Mouse (Mus musculus) MEL (cell line): ENCODE results near the gene Cacna1g.

Experiments
- CTCF ChIP-seq, 3 experiments: IDR thresholded peaks in 2 of 3; conservative IDR thresholded peaks in 1 of 3; 2 replicates each; pipeline ENCODE4 v1.5.1; 2011 to 2012; ENCODE audit warnings: low read length in 3 of 3, low read depth in 2 of 3, mild to moderate bottlenecking in 2 of 3, improper control_type of control experiment in 1 of 3, inconsistent platforms in 1 of 3, mixed read lengths in 1 of 3, moderate library complexity in 1 of 3; ENCODE audit not compliant: control insufficient read depth in 1 of 3, insufficient read depth in 1 of 3, poor library complexity in 1 of 3, severe bottlenecking in 1 of 3
- GATA1 ChIP-seq: IDR thresholded peaks from 2 replicates; pipeline ENCODE4 v1.6.1; 2011; ENCODE audit warnings: low read depth, low read length, improper control_type of control experiment
- KAT2A ChIP-seq: conservative IDR thresholded peaks from 2 replicates; pipeline ENCODE4 v1.6.1; 2012; ENCODE audit warnings: low read depth, low read length, improper control_type of control experiment, inconsistent platforms
- MAFK ChIP-seq: IDR thresholded peaks from 2 replicates; pipeline ENCODE4 v1.6.1; 2011; ENCODE audit warnings: low read depth, mild to moderate bottlenecking, low read length, improper control_type of control experiment, borderline replicate concordance
- RAD21 ChIP-seq: IDR thresholded peaks from 2 replicates; pipeline ENCODE4 v1.6.1; 2011; ENCODE audit warnings: mild to moderate bottlenecking, low read depth, low read length, improper control_type of control experiment
- USF1 ChIP-seq: IDR thresholded peaks from 2 replicates; pipeline ENCODE4 v1.6.1; 2014; ENCODE audit warnings: low read depth, mild to moderate bottlenecking, inconsistent platforms, low read length, improper control_type of control experiment, moderate library complexity
- ZNF384 ChIP-seq: IDR thresholded peaks from 2 replicates; pipeline ENCODE4 v1.6.1; 2012; ENCODE audit warnings: low read depth, mild to moderate bottlenecking, inconsistent platforms, low read length, improper control_type of control experiment

DNA sequence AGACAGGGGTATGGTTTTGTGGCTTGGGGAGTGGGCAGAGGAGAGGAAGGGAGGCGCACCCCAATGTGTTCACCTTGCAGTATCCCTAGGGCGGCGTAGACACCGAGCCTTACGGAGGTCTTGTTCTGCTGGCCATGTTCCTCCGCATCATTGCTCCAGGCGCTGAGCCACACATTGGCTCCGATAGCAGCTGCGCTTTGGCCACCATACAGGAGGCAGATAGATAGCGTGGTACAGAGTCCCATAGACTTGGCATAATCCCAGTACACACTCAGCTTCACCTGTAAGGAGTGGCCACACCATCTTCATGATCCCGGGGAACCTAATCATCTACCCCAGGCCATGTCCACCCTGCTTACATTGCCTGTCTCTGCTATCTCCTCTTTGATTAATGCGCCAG lies 114.8 kb downstream of the Cacna1g start:
- TF ChIP-seq RAD21 (no peak), CTCF (IDR thresholded peaks at IDR 0.05 in 2 of 3, conservative IDR thresholded peaks at IDR 0.05 in 1 of 3; ENCODE audit: control insufficient read depth in 1 of 3, insufficient read depth in 1 of 3, low read depth in 2 of 3, low read length in 3 of 3, poor library complexity in 1 of 3, severe bottlenecking in 1 of 3) (no peak), GATA1 (no peak), ZNF384 (no peak), KAT2A (no peak), USF1 (no peak), MAFK (no peak)
